Mouse (Mus musculus) liver, postnatal 0 days (tissue): ENCODE results near the gene Suox. TPM values are rescaled to one million over a fixed set of nuclear protein-coding genes. Genes with fewer than 3 reads are reported as not detected.

ENCODE experiments used
- ATAC-seq: fragments of 200-750 bp; cut with Nextera tagmentation; 2 replicates; pipeline ENCODE4 v1.8.0; 2017; ENCODE audit warnings: mild to moderate bottlenecking, moderate library complexity
- DNase-seq: peaks from one replicate; pipeline ENCODE4 v3.0.0-alpha.2; 2016
- H3K27ac ChIP-seq: fragments of 300-500 bp; sonication (generic); 2 replicates; pipeline ENCODE4 v1.5.1; 2014; ENCODE audit warnings: antibody characterized with exemption, moderate library complexity, mild to moderate bottlenecking, low read depth
- H3K27me3 ChIP-seq: fragments of 300-500 bp; sonication (generic); 2 replicates; pipeline ENCODE4 v1.6.1; 2014; ENCODE audit warnings: low read length, control low read depth, mixed read lengths; ENCODE audit not compliant: insufficient read depth
- H3K36me3 ChIP-seq: fragments of 300-500 bp; sonication (generic); replicated peaks from 2 replicates; pipeline ENCODE4 v1.6.1; 2014; ENCODE audit warnings: mild to moderate bottlenecking, control low read depth, low read length, moderate library complexity, mixed read lengths; ENCODE audit not compliant: insufficient read depth
- H3K4me1 ChIP-seq: fragments of 300-500 bp; sonication (generic); 2 replicates; pipeline ENCODE4 v1.6.1; 2014; ENCODE audit warnings: antibody characterized with exemption, mild to moderate bottlenecking, control low read depth; ENCODE audit not compliant: insufficient read depth
- H3K4me2 ChIP-seq: fragments of 300-500 bp; sonication (generic); 2 replicates; pipeline ENCODE4 v1.6.1; 2014; ENCODE audit warnings: low read depth, mild to moderate bottlenecking, low read length, moderate library complexity, mixed read lengths
- H3K4me3 ChIP-seq: fragments of 300-500 bp; sonication (generic); 2 replicates; pipeline ENCODE4 v1.5.1; 2014; ENCODE audit warnings: low read depth, low read length
- H3K9ac ChIP-seq: fragments of 300-500 bp; sonication (generic); replicated peaks from 2 replicates; pipeline ENCODE4 v1.6.1; 2014; ENCODE audit warnings: mild to moderate bottlenecking, moderate library complexity
- H3K9me3 ChIP-seq: fragments of 300-500 bp; sonication (generic); 2 replicates; pipeline ENCODE4 v1.6.1; 2016; ENCODE audit warnings: mild to moderate bottlenecking, control low read depth, low read length, mixed read lengths
- CTCF ChIP-seq: sonication (generic); IDR thresholded peaks from 2 replicates; pipeline ENCODE4 v1.5.1; 2016; ENCODE audit warnings: antibody characterized with exemption, low read depth
- EP300 ChIP-seq: IDR thresholded peaks from 2 replicates; pipeline ENCODE4 v1.6.1; 2016; ENCODE audit warnings: antibody characterized with exemption, low read depth, mild to moderate bottlenecking
- WGBS: fragments of 180-500 bp; shearing (Covaris S2); extraction: QIAGEN DNeasy Blood & Tissue Kit; methylation state at CpG from one replicate; pipeline ENCODE4 v1.1.7; 2014; ENCODE audit not compliant: insufficient replicate concordance; 5-methylcytosine and 5-hydroxymethylcytosine counted together
- polyA plus RNA-seq: library from polyadenylated mRNA; unstranded; fragments of >200 nt; fragmentation: Nextera tagmentation; extraction: Ambion mirVana; gene quantifications from 2 replicates; pipeline ENCODE4 v1.2.1, GENCODE M21; 2015

Suox gene
- polyA plus RNA-seq, 1 experiment from 2014 or later, result 27.7 TPM

DNA sequence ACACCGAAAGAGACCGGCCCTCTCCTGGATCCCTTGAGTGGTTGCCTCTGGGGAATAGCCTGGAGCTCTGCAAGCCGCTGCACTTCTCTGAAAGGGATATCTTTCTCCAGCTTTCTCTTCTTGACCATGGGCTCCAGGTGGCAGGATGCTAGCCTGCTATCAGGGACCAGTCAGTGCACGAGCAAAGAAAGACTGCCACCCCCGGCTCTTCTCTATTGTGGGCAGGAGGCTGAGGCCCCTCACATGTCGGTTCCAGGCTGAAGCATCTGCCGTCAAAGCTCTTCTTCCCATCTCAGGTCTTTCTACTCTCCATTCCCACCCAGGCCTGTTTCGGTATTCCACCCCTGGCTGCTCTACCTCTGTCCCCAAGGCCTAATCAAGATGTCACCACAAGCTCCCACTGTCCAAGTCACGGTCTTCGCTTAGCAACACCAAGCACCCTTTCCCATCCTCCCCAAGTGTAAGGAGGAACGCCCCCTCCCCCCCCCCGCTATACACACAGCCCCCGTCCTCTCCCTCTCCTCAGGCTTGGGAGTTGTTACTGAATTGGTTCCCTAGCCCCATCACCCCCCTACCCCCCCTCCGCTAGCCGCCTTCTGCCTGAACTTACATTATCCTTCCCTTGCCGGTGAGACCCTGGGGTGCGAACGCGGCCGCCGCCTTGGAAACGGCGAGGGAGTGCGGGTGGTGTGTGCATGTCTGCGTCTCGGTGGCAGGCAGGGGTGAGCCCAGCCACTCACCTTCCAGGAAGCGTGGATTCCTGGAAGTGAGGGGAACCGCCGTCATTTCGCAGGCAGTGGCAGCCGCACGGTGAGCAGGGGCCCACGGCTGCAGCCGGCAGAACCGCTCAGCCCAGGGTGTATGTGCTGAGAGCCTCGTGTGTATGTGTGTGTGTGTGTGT is 28.5 kb downstream of the Suox start, which contains the start of gene Ikzf4:
Ikzf4 (minus strand) TSS at position 881 of the 901 bp plus-strand sequence.
- TF ChIP-seq EP300 (no peak), CTCF (no peak)
- ATAC-seq, result peak; percentile 72
- peak within 1 kb of the TSS; percentile 55 for H3K9ac ChIP-seq
- H3K4me3 ChIP-seq, result peak within 1 kb of the TSS; percentile 42
- peak within 1 kb of the TSS; percentile 81 for H3K4me2 ChIP-seq
- H3K9me3 ChIP-seq, result no peaks in the 10 kb centered on the region
- 9% methylated on average over 36 of the region's 36 CpGs for WGBS
- DNase-seq, result peak; percentile 43
- H3K27ac ChIP-seq, result peak within 1 kb of the TSS; percentile 39; the same call in 1 of the 2 replicates
- peaks cover 15% of the 10 kb centered on the region; the same call in 1 of the 2 replicates for H3K27me3 ChIP-seq
- H3K36me3 ChIP-seq, result no peaks in the 10 kb centered on the region
- peaks cover 13% of the 10 kb centered on the region for H3K4me1 ChIP-seq

- Histone ChIP-seq H3K4me1 (peaks cover 13% of the 10 kb centered on the region), H3K9me3 (no peaks in the 10 kb centered on the region), H3K27me3 (peaks cover 15% of the 10 kb centered on the region; the same call in 1 of the 2 replicates), H3K27ac (no peak overlapping the region), H3K9ac (no peak overlapping the region), H3K4me3 (no peak overlapping the region), H3K36me3 (no peaks in the 10 kb centered on the region), H3K4me2 (no peak overlapping the region)
- DNase-seq, result no peak
- WGBS, result 77% methylated on average over 6 of the region's 6 CpGs
- TF ChIP-seq CTCF, result no peak
- no peak for TF ChIP-seq EP300
- no peak for ATAC-seq
Observed at GRCm38 (mm10) chr10:128642749-128643148, 31.1 kb downstream of the Suox start.

DNA sequence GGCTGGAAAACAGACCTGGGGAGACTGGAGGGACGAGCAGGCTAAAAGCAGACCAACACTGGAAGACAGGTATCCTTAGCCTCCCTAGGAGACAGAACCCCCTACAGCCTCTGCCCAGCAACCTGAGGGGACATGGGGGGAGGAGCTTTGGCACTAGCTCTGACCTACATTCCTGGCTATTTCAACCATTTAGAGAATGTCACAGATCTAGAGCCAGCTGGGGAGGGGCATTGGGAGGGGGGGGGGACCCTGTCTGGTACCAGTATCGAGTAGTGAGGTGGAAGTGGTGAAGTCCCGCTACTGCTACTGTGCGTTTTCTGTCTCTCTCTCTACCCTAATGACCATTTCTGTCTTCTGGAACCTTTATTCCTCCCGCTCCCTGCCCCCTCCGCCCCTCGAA is 32.0 kb downstream of the Suox start:
- no peaks in the 10 kb centered on the region for H3K9me3 ChIP-seq
- no peak for DNase-seq
- no peaks in the 10 kb centered on the region for H3K36me3 ChIP-seq
- peaks cover 16% of the 10 kb centered on the region for H3K4me1 ChIP-seq
- 68% methylated on average over 7 of the region's 7 CpGs for WGBS
- no peak overlapping the region for H3K9ac ChIP-seq
- H3K27me3 ChIP-seq, result peaks cover 15% of the 10 kb centered on the region; the same call in 1 of the 2 replicates
- no peak for ATAC-seq
- H3K4me3 ChIP-seq, result no peak overlapping the region
- no peak overlapping the region for H3K27ac ChIP-seq
- H3K4me2 ChIP-seq, result no peak overlapping the region
- TF ChIP-seq CTCF (no peak), EP300 (no peak)

DNA sequence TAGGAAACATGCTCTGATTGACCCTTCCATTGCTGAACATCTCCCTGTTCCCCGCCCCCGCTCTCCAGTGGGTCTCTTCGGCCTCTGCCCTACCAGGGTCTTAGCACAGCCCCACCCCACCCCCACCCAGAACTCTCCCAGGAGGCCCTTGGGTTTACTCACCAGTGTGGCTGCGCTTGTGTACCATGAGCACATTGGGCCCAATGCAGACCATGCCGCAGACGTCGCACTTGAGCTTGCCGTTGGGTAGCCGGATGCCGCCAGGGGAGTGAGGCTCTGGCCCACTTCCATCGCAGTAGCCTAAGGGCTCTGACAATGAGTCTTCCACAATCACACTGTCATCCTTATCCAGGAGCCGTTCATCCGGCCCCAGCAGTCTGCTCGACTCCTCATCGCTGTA is 33.0 kb downstream of the Suox start:
- WGBS, result 90% methylated on average over 15 of the region's 15 CpGs
- H3K27me3 ChIP-seq, result peaks cover 11% of the 10 kb centered on the region; the same call in 1 of the 2 replicates
- H3K27ac ChIP-seq, result no peak overlapping the region
- no peaks in the 10 kb centered on the region for H3K9me3 ChIP-seq
- DNase-seq (no peak), ATAC-seq (no peak)
- H3K4me3 ChIP-seq, result no peak overlapping the region
- peaks cover 12% of the 10 kb centered on the region; the same call in 1 of the 2 replicates for H3K4me1 ChIP-seq
- H3K4me2 ChIP-seq, result no peak overlapping the region
- no peak overlapping the region for H3K9ac ChIP-seq
- TF ChIP-seq CTCF (no peak), EP300 (no peak)
- H3K36me3 ChIP-seq, result no peaks in the 10 kb centered on the region

GRCm38 (mm10) chr10:128639999-128640398 is 33.9 kb downstream of the Suox start:
- H3K36me3 ChIP-seq, result no peaks in the 10 kb centered on the region
- DNase-seq (no peak), ATAC-seq (no peak)
- H3K4me3 ChIP-seq, result no peak overlapping the region
- peaks cover 6% of the 10 kb centered on the region; the same call in 1 of the 2 replicates for H3K4me1 ChIP-seq
- no peak overlapping the region for H3K9ac ChIP-seq
- no peak overlapping the region for H3K4me2 ChIP-seq
- TF ChIP-seq CTCF (no peak), EP300 (no peak)
- no peaks in the 10 kb centered on the region for H3K9me3 ChIP-seq
- H3K27ac ChIP-seq, result no peak overlapping the region
- 83% methylated on average over 14 of the region's 14 CpGs for WGBS
- peaks cover 7% of the 10 kb centered on the region; the same call in 1 of the 2 replicates for H3K27me3 ChIP-seq

DNA sequence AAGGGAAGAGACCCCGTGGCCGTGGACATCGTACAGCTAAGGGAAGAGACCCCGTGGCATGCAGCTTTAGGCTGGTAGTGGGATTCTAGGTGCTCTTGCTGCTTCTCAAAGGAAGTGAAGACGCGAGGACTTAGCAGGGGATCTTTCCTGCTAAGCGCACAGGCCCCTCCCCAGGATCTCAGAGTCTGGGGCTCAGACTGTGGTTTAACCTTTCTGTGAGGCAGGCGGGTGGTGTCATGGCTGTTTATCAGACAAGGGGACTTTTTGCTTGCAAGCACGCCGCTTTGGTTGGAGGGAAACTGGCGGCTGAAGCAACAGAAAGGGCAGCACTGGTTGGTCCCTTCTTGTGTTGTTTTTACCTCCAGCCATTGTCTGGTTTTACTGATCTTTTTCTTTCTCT is 36.9 kb downstream of the Suox start:
- DNase-seq (no peak), ATAC-seq (no peak)
- peak overlapping the region; percentile 38; the same call in 1 of the 2 replicates for H3K4me2 ChIP-seq
- H3K9ac ChIP-seq, result no peak overlapping the region
- no peaks in the 10 kb centered on the region for H3K27me3 ChIP-seq
- H3K9me3 ChIP-seq, result no peaks in the 10 kb centered on the region
- no peaks in the 10 kb centered on the region for H3K36me3 ChIP-seq
- no peak overlapping the region for H3K4me3 ChIP-seq
- WGBS, result 20% methylated on average over 11 of the region's 11 CpGs
- H3K27ac ChIP-seq, result no peak overlapping the region
- H3K4me1 ChIP-seq, result peaks cover 3% of the 10 kb centered on the region; the same call in 1 of the 2 replicates
- TF ChIP-seq EP300, result no peak
- no peak for TF ChIP-seq CTCF
